Mouse (Mus musculus) forebrain, embryonic 14.5 days (tissue): ENCODE measurements around the gene Ckap2. TPM values are rescaled to one million over a fixed set of nuclear protein-coding genes. Genes with fewer than 3 reads are reported as not detected.

Source experiments
- ATAC-seq: fragments of 200-750 bp; cut with Nextera tagmentation; 2 replicates; pipeline ENCODE4 v1.8.0; 2017; ENCODE audit warnings: mild to moderate bottlenecking, moderate library complexity
- DNase-seq: peaks from one replicate; pipeline ENCODE4 v3.0.0-alpha.2; 2015; ENCODE audit warnings: low spot score
- H3K27ac ChIP-seq: fragments of 300-500 bp; sonication (generic); 2 replicates; pipeline ENCODE4 v1.5.1; 2014; ENCODE audit warnings: low read depth, mild to moderate bottlenecking, control low read depth, low read length, moderate library complexity
- H3K27me3 ChIP-seq: fragments of 300-500 bp; sonication (generic); replicated peaks from 2 replicates; pipeline ENCODE4 v1.6.1; 2014; ENCODE audit warnings: low read length, control low read depth, mixed read lengths; ENCODE audit not compliant: control insufficient read depth, insufficient read depth
- H3K36me3 ChIP-seq: fragments of 300-500 bp; sonication (generic); 2 replicates; pipeline ENCODE4 v1.6.1; 2014; ENCODE audit warnings: low read length, control low read depth; ENCODE audit not compliant: control insufficient read depth, insufficient read depth
- H3K4me1 ChIP-seq: fragments of 300-500 bp; sonication (generic); 2 replicates; pipeline ENCODE4 v1.6.1; 2014; ENCODE audit warnings: antibody characterized with exemption, low read length, control low read depth; ENCODE audit not compliant: control insufficient read depth, insufficient read depth
- H3K4me2 ChIP-seq: fragments of 300-500 bp; sonication (generic); 2 replicates; pipeline ENCODE4 v1.6.1; 2014; ENCODE audit warnings: mild to moderate bottlenecking, control low read depth, low read length
- H3K4me3 ChIP-seq: fragments of 300-500 bp; sonication (generic); 2 replicates; pipeline ENCODE4 v1.5.1; 2014; ENCODE audit warnings: low read depth, low read length, control low read depth
- H3K9ac ChIP-seq: fragments of 300-500 bp; sonication (generic); 2 replicates; pipeline ENCODE4 v1.6.1; 2014; ENCODE audit warnings: mild to moderate bottlenecking, low read length, control low read depth, moderate library complexity
- H3K9me3 ChIP-seq: fragments of 300-500 bp; sonication (generic); replicated peaks from 2 replicates; pipeline ENCODE4 v1.6.1; 2016; ENCODE audit warnings: low read length, control low read depth, mixed read lengths; ENCODE audit not compliant: control insufficient read depth
- WGBS: fragments of 180-500 bp; shearing (Covaris S2); extraction: QIAGEN DNeasy Blood & Tissue Kit; methylation state at CpG from one replicate; pipeline ENCODE4 v1.1.7; 2014; 5-methylcytosine and 5-hydroxymethylcytosine counted together
- polyA plus RNA-seq: library from polyadenylated mRNA; unstranded; fragments of >200 nt; fragmentation: Nextera tagmentation; extraction: Ambion mirVana; gene quantifications from 2 replicates; pipeline ENCODE4 v1.2.1, GENCODE M21; 2014

Ckap2 gene
- 32.0 and 39.1 TPM in 2 replicates for polyA plus RNA-seq

DNA sequence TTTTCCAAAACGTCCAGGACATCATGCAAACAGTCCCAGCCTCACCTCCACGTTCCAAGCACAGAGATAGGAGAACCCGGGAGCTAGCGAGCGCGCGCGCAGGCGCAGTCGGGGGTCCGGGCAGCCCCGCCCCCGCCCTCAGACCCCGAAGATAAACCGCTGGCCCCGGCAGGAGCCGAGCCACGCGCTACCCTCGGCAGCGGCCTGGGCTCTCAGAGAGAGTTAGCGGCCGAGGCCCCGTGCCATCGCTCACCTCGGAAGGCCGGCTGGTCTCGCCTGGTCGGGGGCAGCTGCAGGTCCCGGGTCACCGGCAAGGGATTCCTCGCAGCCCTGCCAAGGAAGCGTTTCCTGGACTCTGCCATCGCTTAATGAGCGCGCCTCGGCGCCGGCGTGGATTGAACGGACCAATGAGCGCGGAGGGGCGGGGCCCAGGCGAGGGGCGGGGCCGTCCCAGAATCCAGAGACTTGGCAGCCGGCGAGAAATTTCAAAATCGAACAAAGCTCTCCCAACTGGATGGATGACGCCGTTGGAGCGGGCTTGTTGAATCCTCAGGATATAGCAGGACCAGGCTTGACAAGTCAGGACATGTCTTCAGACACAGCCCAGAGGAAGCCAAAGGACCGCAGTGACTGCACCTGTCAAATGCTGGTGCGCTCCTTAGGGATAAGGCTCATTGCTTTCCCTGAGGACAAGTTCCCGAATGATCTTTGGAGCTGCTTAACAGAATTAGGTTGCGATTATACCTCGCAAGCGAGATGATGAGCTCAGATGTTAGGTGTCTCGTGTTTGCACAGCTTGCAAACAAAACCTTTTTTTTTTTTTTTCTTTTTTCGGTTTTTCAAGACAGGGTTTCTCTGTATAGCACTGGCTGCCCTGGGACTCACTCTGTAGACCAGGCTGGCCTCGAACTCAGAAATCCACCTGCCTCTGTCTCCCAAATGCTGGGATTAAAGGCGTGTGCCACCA, at the start of gene Ckap2:
Gene Ckap2, minus strand, starts transcription at position 389 of the 967 bp plus-strand sequence.
- Histone ChIP-seq H3K4me3 (peak within 1 kb of the TSS; percentile 73), H3K36me3 (no peaks in the 10 kb centered on the region), H3K9me3 (no peaks in the 10 kb centered on the region), H3K4me2 (peak within 1 kb of the TSS; percentile 61), H3K27ac (peak within 1 kb of the TSS; percentile 89), H3K4me1 (peaks cover 6% of the 10 kb centered on the region; the same call in 1 of the 2 replicates), H3K9ac (peak within 1 kb of the TSS; percentile 68), H3K27me3 (no peaks in the 10 kb centered on the region)
- DNase-seq, result peak; percentile 97
- WGBS, result 2% methylated on average over 63 of the region's 63 CpGs
- peak; percentile 98 for ATAC-seq

DNA sequence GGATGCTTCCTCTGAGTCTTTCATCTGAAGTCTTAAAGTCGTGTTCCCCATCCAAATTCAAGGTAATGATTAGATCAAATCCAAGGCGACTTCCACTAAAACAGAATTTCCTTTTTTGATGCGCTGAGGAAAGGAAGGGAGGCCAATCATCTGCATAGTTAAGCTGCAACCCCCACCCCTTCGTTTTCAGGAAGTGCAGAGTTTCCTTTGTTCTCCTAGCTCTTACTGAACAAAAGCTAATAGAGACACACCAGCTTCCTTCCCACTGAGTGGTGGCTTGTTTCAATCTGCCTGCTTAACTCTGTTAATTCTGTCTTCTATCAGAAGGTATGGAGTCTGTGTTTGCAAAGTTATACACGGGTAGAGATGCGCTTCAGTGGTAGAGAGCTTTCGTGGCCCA, 43.0 kb upstream of the Ckap2 start:
- Histone ChIP-seq H3K27me3 (0 out of 2 replicates have a peak, but pooled peaks cover 8% of the 10 kb centered on the region), H3K27ac (no peak overlapping the region), H3K36me3 (no peaks in the 10 kb centered on the region; the same call in 1 of the 2 replicates), H3K4me3 (no peak overlapping the region), H3K4me1 (peaks cover 7% of the 10 kb centered on the region; the same call in 1 of the 2 replicates), H3K4me2 (no peak overlapping the region), H3K9me3 (no peaks in the 10 kb centered on the region), H3K9ac (no peak overlapping the region)
- ATAC-seq (no peak), DNase-seq (peak; percentile 14)
- 27% methylated on average over 7 of the region's 7 CpGs for WGBS

DNA sequence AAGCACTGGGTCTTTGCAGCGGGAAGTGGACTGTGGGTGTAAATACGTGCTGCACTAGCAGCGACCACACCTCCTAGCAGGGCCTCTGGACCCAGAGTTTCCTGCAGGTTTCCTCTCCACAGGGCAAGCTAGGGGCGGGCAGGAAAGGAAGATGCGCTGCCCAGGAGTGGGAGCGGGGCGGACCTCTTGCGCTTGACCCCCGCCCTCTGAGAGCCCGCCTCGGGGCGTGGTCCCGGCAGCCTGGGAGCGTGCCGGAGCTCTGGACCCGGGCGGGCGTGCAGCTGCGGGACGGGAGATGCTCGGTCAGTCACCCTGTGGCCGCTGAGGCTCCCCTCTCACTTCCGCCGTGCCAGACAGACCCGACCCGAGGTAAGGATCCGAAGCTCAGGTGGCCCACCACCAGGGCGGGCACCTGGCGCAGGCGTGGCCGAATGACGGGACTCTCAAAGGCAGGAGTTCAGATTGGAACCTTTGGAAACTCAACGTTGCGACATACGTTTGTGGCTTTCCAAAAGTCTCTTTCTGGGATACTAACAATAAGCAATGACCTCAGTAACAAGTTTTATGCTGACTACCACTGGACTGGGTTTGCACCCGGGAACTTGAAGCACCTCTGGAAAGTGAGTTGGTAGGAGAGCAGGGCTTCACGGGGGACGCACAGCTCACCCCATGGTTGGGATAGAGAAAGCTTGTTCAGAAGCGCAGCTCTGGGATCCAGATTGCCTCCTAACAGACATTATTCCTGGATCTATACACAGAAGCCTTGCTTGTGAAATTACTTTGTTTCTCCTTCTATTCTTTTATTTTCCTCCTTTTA, 41.6 kb upstream of the Ckap2 start, which contains the start of gene Thsd1:
Gene Thsd1, plus strand, starts transcription at position 253 of the 817 bp plus-strand sequence.
- ATAC-seq (peak; percentile 65), DNase-seq (peak; percentile 33)
- Histone ChIP-seq H3K4me3 (peak within 1 kb of the TSS; percentile 42), H3K4me1 (peaks cover 7% of the 10 kb centered on the region; the same call in 1 of the 2 replicates), H3K9ac (peak within 1 kb of the TSS; percentile 62), H3K27ac (no peak within 1 kb of the TSS), H3K9me3 (no peaks in the 10 kb centered on the region), H3K27me3 (0 out of 2 replicates have a peak, but pooled peaks cover 8% of the 10 kb centered on the region), H3K36me3 (peaks cover 7% of the 10 kb centered on the region; the same call in 1 of the 2 replicates), H3K4me2 (peak within 1 kb of the TSS; percentile 90)
- under 1% methylated on average over 38 of the region's 39 CpGs for WGBS

DNA sequence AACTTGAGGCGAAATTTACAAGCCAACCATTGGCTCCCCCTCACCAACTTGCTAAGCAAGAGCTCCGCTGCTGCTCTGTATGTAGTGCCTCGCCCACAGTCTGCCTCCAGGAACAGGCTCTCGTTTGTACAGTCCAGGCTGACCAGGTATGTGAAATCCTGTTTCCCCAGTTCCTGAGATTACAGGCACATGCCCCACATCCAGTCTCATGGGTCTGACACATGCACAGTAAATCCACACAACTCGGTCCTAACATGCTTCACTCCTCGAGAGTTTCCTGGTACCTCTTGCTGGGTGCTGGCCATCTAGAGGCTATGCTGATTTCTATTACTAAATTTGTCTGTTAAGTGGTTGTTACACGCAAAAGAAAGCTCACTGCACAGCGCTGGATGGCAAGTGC, 40.7 kb upstream of the Ckap2 start:
- Histone ChIP-seq H3K36me3 (peaks cover 7% of the 10 kb centered on the region; the same call in 1 of the 2 replicates), H3K27ac (no peak overlapping the region), H3K4me2 (no peak overlapping the region; the same call in 1 of the 2 replicates), H3K9ac (no peak overlapping the region), H3K4me3 (no peak overlapping the region), H3K9me3 (no peaks in the 10 kb centered on the region), H3K27me3 (0 out of 2 replicates have a peak, but pooled peaks cover 8% of the 10 kb centered on the region), H3K4me1 (peaks cover 7% of the 10 kb centered on the region; the same call in 1 of the 2 replicates)
- ATAC-seq (no peak), DNase-seq (no peak)
- WGBS, result 68% methylated on average over 8 of the region's 8 CpGs

DNA sequence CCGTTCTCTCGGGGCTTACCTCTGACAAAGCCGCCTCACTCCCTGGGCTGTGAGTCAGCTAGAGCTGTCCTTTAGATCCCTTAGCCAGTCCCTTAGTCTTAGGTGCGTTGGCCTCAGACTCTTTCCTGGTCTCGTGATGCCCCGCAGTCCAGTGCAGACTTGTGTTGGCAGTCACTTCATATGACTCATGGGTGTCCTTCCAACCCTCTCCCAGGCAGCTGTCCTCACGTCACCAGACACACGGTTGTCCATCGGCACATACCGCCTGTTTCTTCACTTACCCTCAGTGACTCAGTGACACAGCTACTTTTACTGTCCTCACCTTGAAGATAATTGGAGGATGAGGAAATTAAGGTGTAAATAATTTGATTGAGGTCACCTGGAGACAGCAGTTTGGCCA, 29.2 kb upstream of the Ckap2 start:
- no peaks in the 10 kb centered on the region for H3K9me3 ChIP-seq
- H3K9ac ChIP-seq, result no peak overlapping the region
- ATAC-seq (no peak), DNase-seq (no peak)
- no peak overlapping the region for H3K4me2 ChIP-seq
- H3K27ac ChIP-seq, result no peak overlapping the region
- peaks cover 72% of the 10 kb centered on the region for H3K36me3 ChIP-seq
- H3K27me3 ChIP-seq, result no peaks in the 10 kb centered on the region
- no peaks in the 10 kb centered on the region for H3K4me1 ChIP-seq
- 96% methylated on average over 10 of the region's 10 CpGs for WGBS
- no peak overlapping the region for H3K4me3 ChIP-seq

DNA sequence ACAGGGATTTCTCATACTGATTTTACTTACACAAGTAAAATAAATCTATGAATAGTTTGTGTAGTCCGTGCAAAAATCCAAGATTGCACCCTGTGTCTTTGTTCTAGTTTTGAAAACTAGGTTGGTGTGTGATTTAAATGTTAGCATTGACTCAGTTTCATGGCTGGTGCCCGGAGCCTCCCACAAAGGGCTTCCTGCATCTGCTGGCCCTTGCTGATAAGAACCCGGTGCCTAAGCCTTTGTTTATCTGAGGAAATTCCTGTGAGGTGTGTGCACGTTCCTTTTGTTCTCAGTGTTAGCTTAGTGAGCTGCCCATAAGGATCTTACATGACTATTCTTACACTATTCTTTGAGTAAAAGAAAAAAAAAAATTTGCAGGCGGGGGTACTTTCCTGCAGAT, 23.4 kb upstream of the Ckap2 start:
- H3K27ac ChIP-seq, result no peak overlapping the region
- H3K9ac ChIP-seq, result no peak overlapping the region
- H3K27me3 ChIP-seq, result no peaks in the 10 kb centered on the region
- H3K9me3 ChIP-seq, result no peaks in the 10 kb centered on the region
- H3K4me3 ChIP-seq, result no peak overlapping the region
- H3K4me1 ChIP-seq, result no peaks in the 10 kb centered on the region
- peaks cover 54% of the 10 kb centered on the region for H3K36me3 ChIP-seq
- no peak overlapping the region for H3K4me2 ChIP-seq
- 60% methylated on average over 5 of the region's 5 CpGs for WGBS
- no peak for DNase-seq
- ATAC-seq, result no peak

DNA sequence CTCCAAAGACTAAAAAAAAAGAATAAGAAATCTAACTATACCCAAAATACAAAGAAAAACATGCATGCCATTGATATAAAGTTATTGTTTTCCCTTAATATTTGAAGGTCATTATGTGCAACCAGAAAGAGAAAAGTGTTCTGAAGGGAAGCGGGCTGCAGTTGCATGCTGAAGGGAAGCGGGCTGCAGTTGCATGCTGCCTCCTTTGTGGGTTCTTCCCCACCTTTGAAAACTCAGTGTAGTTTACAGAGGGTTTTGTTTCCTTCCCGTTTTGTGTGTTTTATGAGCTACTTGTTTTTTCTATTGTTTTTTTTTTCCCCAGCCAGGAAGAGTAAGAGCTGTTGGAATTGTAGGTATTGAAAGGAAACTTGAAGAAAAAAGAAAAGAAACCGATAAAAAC, 21.9 kb upstream of the Ckap2 start:
- no peak overlapping the region for H3K4me2 ChIP-seq
- no peak overlapping the region for H3K4me3 ChIP-seq
- peaks cover 51% of the 10 kb centered on the region for H3K36me3 ChIP-seq
- DNase-seq, result no peak
- no peak overlapping the region for H3K27ac ChIP-seq
- H3K4me1 ChIP-seq, result no peaks in the 10 kb centered on the region
- H3K9me3 ChIP-seq, result no peaks in the 10 kb centered on the region
- no peaks in the 10 kb centered on the region for H3K27me3 ChIP-seq
- 84% methylated on average over 4 of the region's 4 CpGs for WGBS
- H3K9ac ChIP-seq, result no peak overlapping the region
- no peak for ATAC-seq

DNA sequence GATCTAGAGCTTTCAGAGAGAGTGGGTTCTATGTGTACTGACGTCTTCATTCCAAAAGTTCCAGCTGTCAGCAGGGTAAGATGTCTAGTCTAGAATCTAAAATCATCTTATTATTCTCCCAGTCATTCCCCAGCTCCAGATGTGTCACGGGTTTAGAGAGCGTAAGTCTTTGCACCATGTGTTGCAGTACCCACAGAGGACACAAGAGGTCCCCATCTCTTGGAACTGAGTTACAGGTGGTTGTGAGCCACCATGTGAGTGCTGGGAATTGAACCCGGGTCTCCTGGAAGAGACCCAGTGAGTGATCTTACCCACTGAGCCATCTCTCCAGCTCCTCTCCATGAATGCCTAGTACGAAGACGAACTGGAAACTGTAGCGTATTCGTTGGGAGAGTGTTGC, 13.9 kb upstream of the Ckap2 start:
- WGBS, result 97% methylated on average over 8 of the region's 8 CpGs
- Histone ChIP-seq H3K27ac (no peak overlapping the region), H3K27me3 (no peaks in the 10 kb centered on the region), H3K9me3 (no peaks in the 10 kb centered on the region), H3K4me1 (no peaks in the 10 kb centered on the region), H3K9ac (no peak overlapping the region), H3K36me3 (peaks cover 27% of the 10 kb centered on the region), H3K4me3 (no peak overlapping the region), H3K4me2 (no peak overlapping the region)
- no peak for DNase-seq
- no peak for ATAC-seq
